Mouse (Mus musculus) lung, embryonic 14.5 days (tissue): Measurements from ENCODE around the gene Megf9. TPM values are rescaled to one million over a fixed set of nuclear protein-coding genes. Genes with fewer than 3 reads are reported as not detected.
A peak's percentile ranks its signal among the peaks of the same experiment; 100 is the strongest.

ENCODE experiments used
- ATAC-seq: fragments of 200-750 bp; cut with Nextera tagmentation; 2 replicates; pipeline ENCODE4 v1.8.0; 2017; ENCODE audit warnings: mild to moderate bottlenecking, moderate TSS enrichment, moderate library complexity; ENCODE audit not compliant: insufficient read depth
- DNase-seq: peaks from one replicate; pipeline ENCODE4 v3.0.0-alpha.2; 2015
- H3K27ac ChIP-seq: fragments of 300-500 bp; sonication (generic); 2 replicates; pipeline ENCODE4 v1.5.1; 2014; ENCODE audit warnings: low read depth, mild to moderate bottlenecking, moderate library complexity
- H3K27me3 ChIP-seq: fragments of 300-500 bp; sonication (generic); 2 replicates; pipeline ENCODE4 v1.6.1; 2014; ENCODE audit warnings: low read length, control low read depth; ENCODE audit not compliant: insufficient read depth
- H3K36me3 ChIP-seq: fragments of 300-500 bp; sonication (generic); 2 replicates; pipeline ENCODE4 v1.6.1; 2014; ENCODE audit warnings: control low read depth; ENCODE audit not compliant: insufficient read depth
- H3K4me1 ChIP-seq: fragments of 300-500 bp; sonication (generic); 2 replicates; pipeline ENCODE4 v1.6.1; 2014; ENCODE audit warnings: antibody characterized with exemption, control low read depth; ENCODE audit not compliant: insufficient read depth
- H3K4me2 ChIP-seq: fragments of 300-500 bp; sonication (generic); 2 replicates; pipeline ENCODE4 v1.6.1; 2014; ENCODE audit warnings: mild to moderate bottlenecking
- H3K4me3 ChIP-seq: fragments of 300-500 bp; sonication (generic); 2 replicates; pipeline ENCODE4 v1.5.1; 2014; ENCODE audit warnings: low read depth, low read length
- H3K9ac ChIP-seq: fragments of 300-500 bp; sonication (generic); 2 replicates; pipeline ENCODE4 v1.6.1; 2014
- H3K9me3 ChIP-seq: fragments of 300-500 bp; sonication (generic); 2 replicates; pipeline ENCODE4 v1.6.1; 2016; ENCODE audit warnings: low read depth, low read length, control low read depth
- CTCF ChIP-seq: IDR thresholded peaks from 2 replicates; pipeline ENCODE4 v1.5.1; 2016; ENCODE audit warnings: antibody characterized with exemption, low read depth
- WGBS: fragments of 180-500 bp; shearing (Covaris S2); extraction: QIAGEN DNeasy Blood & Tissue Kit; methylation state at CpG from one replicate; pipeline ENCODE4 v1.1.7; 2014; 5-methylcytosine and 5-hydroxymethylcytosine counted together
- polyA plus RNA-seq: library from polyadenylated mRNA; unstranded; fragments of >200 nt; fragmentation: Nextera tagmentation; extraction: Ambion mirVana; gene quantifications from 2 replicates; pipeline ENCODE4 v1.2.1, GENCODE M21; 2014

Megf9 gene
- polyA plus RNA-seq, 1 experiment from 2014 or later, result 12.8 TPM

- Histone ChIP-seq H3K27ac (no peak overlapping the region; the same call in 1 of the 2 replicates), H3K27me3 (no peaks in the 10 kb centered on the region)
These were observed 2.1 kb upstream of the Megf9 start for GRCm38 (mm10) chr4:70536661-70537580.

GRCm38 (mm10) chr4:70535711-70536311, 1.0 kb upstream of the Megf9 start:
- Histone ChIP-seq H3K4me2 (peak overlapping the region; percentile 83), H3K9ac (peak overlapping the region; percentile 92), H3K4me3 (peak overlapping the region; percentile 78), H3K4me1 (peaks cover 12% of the 10 kb centered on the region), H3K27me3 (no peaks in the 10 kb centered on the region), H3K27ac (peak overlapping the region; percentile 96), H3K36me3 (no peaks in the 10 kb centered on the region), H3K9me3 (no peaks in the 10 kb centered on the region)
- peak; percentile 62 for DNase-seq
- ATAC-seq, result no peak
- 6% methylated on average over 7 of the region's 7 CpGs for WGBS
- TF ChIP-seq CTCF, result no peak

More at GRCm38 (mm10) chr4:70536661-70537580, 2.1 kb upstream of the Megf9 start:
- H3K4me2 ChIP-seq, result no peak overlapping the region; the same call in 1 of the 2 replicates
- H3K4me3 ChIP-seq, result no peak overlapping the region
- no peaks in the 10 kb centered on the region for H3K9me3 ChIP-seq
- WGBS, result 21% methylated on average over 2 of the region's 2 CpGs
- TF ChIP-seq CTCF, result no peak
- ATAC-seq, result no peak
- no peak overlapping the region for H3K9ac ChIP-seq
- H3K36me3 ChIP-seq, result no peaks in the 10 kb centered on the region
- H3K4me1 ChIP-seq, result peaks cover 12% of the 10 kb centered on the region
- DNase-seq, result no peak

- Histone ChIP-seq H3K27me3 (no peaks in the 10 kb centered on the region), H3K4me3 (peak overlapping the region; percentile 78), H3K4me2 (peak overlapping the region; percentile 83), H3K9me3 (no peaks in the 10 kb centered on the region), H3K27ac (peak overlapping the region; percentile 96), H3K36me3 (no peaks in the 10 kb centered on the region), H3K4me1 (peaks cover 12% of the 10 kb centered on the region), H3K9ac (peak overlapping the region; percentile 92)
- 0% methylated on average over 18 of the region's 18 CpGs for WGBS
- TF ChIP-seq CTCF, result no peak
- peak; percentile 66 for ATAC-seq
- DNase-seq, result no peak
These were observed 494 bp upstream of the Megf9 start for GRCm38 (mm10) chr4:70535289-70535688.

- WGBS, result under 1% methylated on average over 62 of the region's 66 CpGs
- DNase-seq (peak; percentile 49), ATAC-seq (peak; percentile 53)
- Histone ChIP-seq H3K27ac (peak overlapping the region; percentile 78), H3K36me3 (no peaks in the 10 kb centered on the region), H3K9ac (peak overlapping the region; percentile 92), H3K4me2 (peak overlapping the region; percentile 68), H3K4me1 (peaks cover 12% of the 10 kb centered on the region), H3K27me3 (no peaks in the 10 kb centered on the region), H3K4me3 (peak overlapping the region; percentile 78), H3K9me3 (no peaks in the 10 kb centered on the region)
- no peak for TF ChIP-seq CTCF
These were observed 511 bp downstream of the Megf9 start for GRCm38 (mm10) chr4:70534078-70534890.

GRCm38 (mm10) chr4:70533056-70533805, 1.6 kb downstream of the Megf9 start:
- DNase-seq, result no peak
- Histone ChIP-seq H3K4me3 (peak overlapping the region; percentile 78), H3K4me1 (peaks cover 12% of the 10 kb centered on the region), H3K9ac (peak overlapping the region; percentile 92), H3K36me3 (no peaks in the 10 kb centered on the region), H3K27ac (no peak overlapping the region), H3K4me2 (peak overlapping the region; percentile 68), H3K9me3 (no peaks in the 10 kb centered on the region), H3K27me3 (no peaks in the 10 kb centered on the region)
- no peak for TF ChIP-seq CTCF
- ATAC-seq, result no peak
- 53% methylated on average over 3 of the region's 3 CpGs for WGBS

GRCm38 (mm10) chr4:70531021-70531420, 3.8 kb downstream of the Megf9 start:
- TF ChIP-seq CTCF, result no peak
- H3K4me1 ChIP-seq, result peaks cover 7% of the 10 kb centered on the region
- no peaks in the 10 kb centered on the region for H3K9me3 ChIP-seq
- H3K4me3 ChIP-seq, result no peak overlapping the region
- no peaks in the 10 kb centered on the region for H3K36me3 ChIP-seq
- no peak for ATAC-seq
- WGBS, result 91% methylated on average over 1 of the region's 1 CpGs
- no peak overlapping the region for H3K9ac ChIP-seq
- H3K27ac ChIP-seq, result no peak overlapping the region
- no peak for DNase-seq
- no peak overlapping the region for H3K4me2 ChIP-seq
- no peaks in the 10 kb centered on the region for H3K27me3 ChIP-seq
